Mouse (Mus musculus): ENCODE results near the gene Tox2. TPM values are rescaled to one million over a fixed set of nuclear protein-coding genes. Genes with fewer than 3 reads are reported as not detected.
A peak's percentile ranks its signal among the peaks of the same experiment; 100 is the strongest.

The Tox2 gene
- polyA plus RNA-seq, 1 experiment from 2014 or later: 7.2 TPM

GRCm38 (mm10) chr2:163194015-163194414 lies 8.9 kb upstream of the Tox2 start:
- no peaks in the 10 kb centered on the region for H3K36me3 ChIP-seq (ENCODE audit: insufficient read depth, low read length)
- TF ChIP-seq EP300 (IDR thresholded peaks at IDR 0.05) (no peak), CTCF (IDR thresholded peaks at IDR 0.05) (no peak)
- DNase-seq (ENCODE audit: low spot score) (no peak), ATAC-seq (no peak)
- H3K4me2 ChIP-seq (replicated peaks; ENCODE audit: low read depth, low read length): no peak overlapping the region
- no peaks in the 10 kb centered on the region for H3K9me3 ChIP-seq (ENCODE audit: low read length)
- no peaks in the 10 kb centered on the region for H3K27me3 ChIP-seq (replicated peaks; ENCODE audit: insufficient read depth, low read length)
- no peaks in the 10 kb centered on the region for H3K4me1 ChIP-seq (ENCODE audit: insufficient read depth, low read depth, low read length)
- H3K27ac ChIP-seq (ENCODE audit: low read length): no peak overlapping the region
- H3K9ac ChIP-seq (replicated peaks; ENCODE audit: low read depth): no peak overlapping the region
- 70% methylated on average over 2 of the region's 2 CpGs for WGBS
- no peak overlapping the region for H3K4me3 ChIP-seq (ENCODE audit: low read depth, low read length)

- TF ChIP-seq EP300 (IDR thresholded peaks at IDR 0.05) (no peak), CTCF (IDR thresholded peaks at IDR 0.05) (no peak)
- Histone ChIP-seq H3K4me3 (ENCODE audit: low read depth, low read length) (no peak overlapping the region), H3K4me1 (ENCODE audit: insufficient read depth, low read depth, low read length) (no peaks in the 10 kb centered on the region), H3K36me3 (ENCODE audit: insufficient read depth, low read length) (no peaks in the 10 kb centered on the region), H3K4me2 (replicated peaks; ENCODE audit: low read depth, low read length) (no peak overlapping the region), H3K9me3 (ENCODE audit: low read length) (no peaks in the 10 kb centered on the region), H3K9ac (replicated peaks; ENCODE audit: low read depth) (no peak overlapping the region), H3K27ac (ENCODE audit: low read length) (no peak overlapping the region), H3K27me3 (replicated peaks; ENCODE audit: insufficient read depth, low read length) (no peaks in the 10 kb centered on the region)
- WGBS: 54% methylated on average over 5 of the region's 5 CpGs
- peak; percentile 19 for DNase-seq (ENCODE audit: low spot score)
- ATAC-seq: no peak
Observed at GRCm38 (mm10) chr2:163194543-163194942, 8.4 kb upstream of the Tox2 start.

- no peak overlapping the region for H3K4me2 ChIP-seq (replicated peaks; ENCODE audit: low read depth, low read length)
- TF ChIP-seq CTCF (IDR thresholded peaks at IDR 0.05) (no peak), EP300 (IDR thresholded peaks at IDR 0.05) (no peak)
- no peak for ATAC-seq
Observed at GRCm38 (mm10) chr2:163195106-163195833, 7.7 kb upstream of the Tox2 start.

GRCm38 (mm10) chr2:163195834-163196145 lies 7.1 kb upstream of the Tox2 start:
- ATAC-seq (no peak), DNase-seq (ENCODE audit: low spot score) (no peak)
- no peaks in the 10 kb centered on the region for H3K27me3 ChIP-seq (replicated peaks; ENCODE audit: insufficient read depth, low read length)
- H3K4me3 ChIP-seq (ENCODE audit: low read depth, low read length): no peak overlapping the region
- no peak overlapping the region for H3K27ac ChIP-seq (ENCODE audit: low read length)
- no peaks in the 10 kb centered on the region for H3K9me3 ChIP-seq (ENCODE audit: low read length)
- H3K36me3 ChIP-seq (ENCODE audit: insufficient read depth, low read length): no peaks in the 10 kb centered on the region
- no peak for TF ChIP-seq EP300 (IDR thresholded peaks at IDR 0.05)
- no peak for TF ChIP-seq CTCF (IDR thresholded peaks at IDR 0.05)
- WGBS: 44% methylated on average over 6 of the region's 6 CpGs
- H3K4me1 ChIP-seq (ENCODE audit: insufficient read depth, low read depth, low read length): no peaks in the 10 kb centered on the region
- no peak overlapping the region for H3K9ac ChIP-seq (replicated peaks; ENCODE audit: low read depth)
- no peak overlapping the region for H3K4me2 ChIP-seq (replicated peaks; ENCODE audit: low read depth, low read length)

More at GRCm38 (mm10) chr2:163195106-163195833, 7.7 kb upstream of the Tox2 start:
- Histone ChIP-seq H3K9me3 (ENCODE audit: low read length) (no peaks in the 10 kb centered on the region), H3K9ac (replicated peaks; ENCODE audit: low read depth) (no peak overlapping the region), H3K27ac (ENCODE audit: low read length) (no peak overlapping the region), H3K27me3 (replicated peaks; ENCODE audit: insufficient read depth, low read length) (no peaks in the 10 kb centered on the region), H3K4me1 (ENCODE audit: insufficient read depth, low read depth, low read length) (no peaks in the 10 kb centered on the region), H3K36me3 (ENCODE audit: insufficient read depth, low read length) (no peaks in the 10 kb centered on the region), H3K4me3 (ENCODE audit: low read depth, low read length) (no peak overlapping the region)
- DNase-seq (ENCODE audit: low spot score): no peak
- WGBS: 57% methylated on average over 6 of the region's 6 CpGs

- Histone ChIP-seq H3K27ac (ENCODE audit: low read length) (peak overlapping the region; percentile 74), H3K4me2 (replicated peaks; ENCODE audit: low read depth, low read length) (peak overlapping the region; percentile 92), H3K27me3 (replicated peaks; ENCODE audit: insufficient read depth, low read length) (peaks cover 22% of the 10 kb centered on the region; the same call in 1 of the 2 replicates), H3K4me1 (ENCODE audit: insufficient read depth, low read depth, low read length) (0 out of 2 replicates have a peak, but pooled peaks cover 2% of the 10 kb centered on the region), H3K4me3 (ENCODE audit: low read depth, low read length) (peak overlapping the region; percentile 54), H3K9ac (replicated peaks; ENCODE audit: low read depth) (no peak overlapping the region), H3K9me3 (ENCODE audit: low read length) (no peaks in the 10 kb centered on the region), H3K36me3 (ENCODE audit: insufficient read depth, low read length) (no peaks in the 10 kb centered on the region)
- ATAC-seq: no peak
- WGBS: 30% methylated on average over 8 of the region's 8 CpGs
- peak; percentile 23 for DNase-seq (ENCODE audit: low spot score)
- TF ChIP-seq CTCF (IDR thresholded peaks at IDR 0.05) (no peak), EP300 (IDR thresholded peaks at IDR 0.05) (peak; percentile 26; the same call in 1 of the 2 replicates)
Observed at GRCm38 (mm10) chr2:163201897-163202296, 1.0 kb upstream of the Tox2 start.

- WGBS: 0% methylated on average over 3 of the region's 4 CpGs
- Histone ChIP-seq H3K9me3 (ENCODE audit: low read length) (no peaks in the 10 kb centered on the region), H3K27me3 (replicated peaks; ENCODE audit: insufficient read depth, low read length) (peaks cover 22% of the 10 kb centered on the region; the same call in 1 of the 2 replicates), H3K27ac (ENCODE audit: low read length) (peak overlapping the region; percentile 74; the same call in 1 of the 2 replicates), H3K4me1 (ENCODE audit: insufficient read depth, low read depth, low read length) (0 out of 2 replicates have a peak, but pooled peaks cover 2% of the 10 kb centered on the region), H3K36me3 (ENCODE audit: insufficient read depth, low read length) (no peaks in the 10 kb centered on the region), H3K9ac (replicated peaks; ENCODE audit: low read depth) (no peak overlapping the region), H3K4me2 (replicated peaks; ENCODE audit: low read depth, low read length) (peak overlapping the region; percentile 92), H3K4me3 (ENCODE audit: low read depth, low read length) (peak overlapping the region; percentile 54)
- DNase-seq (ENCODE audit: low spot score): no peak
- ATAC-seq: no peak
- TF ChIP-seq CTCF (IDR thresholded peaks at IDR 0.05): no peak
- TF ChIP-seq EP300 (IDR thresholded peaks at IDR 0.05): peak; percentile 28; the same call in 1 of the 2 replicates
Observed at GRCm38 (mm10) chr2:163202553-163202883, 407 bp upstream of the Tox2 start.

Data from lung, postnatal 0 days (tissue).